Mouse (Mus musculus): ENCODE results near the gene Ly75.

Gene Ly75

DNA sequence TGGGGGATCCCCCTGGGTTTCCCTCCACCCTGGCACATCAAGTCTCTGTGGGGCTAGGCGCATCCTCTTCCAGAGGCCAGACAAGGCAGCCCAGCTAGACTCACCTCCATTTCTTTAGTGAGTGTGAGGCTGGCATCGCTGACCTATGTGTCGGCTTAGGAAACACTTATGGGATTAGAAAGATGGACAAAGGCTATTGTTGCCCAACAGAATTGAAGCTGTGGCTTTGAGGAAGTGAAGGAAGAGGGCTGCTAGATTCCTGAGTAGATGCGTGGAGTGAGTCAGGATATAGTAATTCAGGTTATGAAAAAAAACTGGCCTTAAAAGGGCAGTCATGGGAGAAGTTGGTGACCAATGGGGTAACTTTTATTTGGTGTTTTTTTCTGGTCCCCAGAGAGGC, 13.6 kb downstream of the Ly75 start:
- DNase-seq: no peak

DNA sequence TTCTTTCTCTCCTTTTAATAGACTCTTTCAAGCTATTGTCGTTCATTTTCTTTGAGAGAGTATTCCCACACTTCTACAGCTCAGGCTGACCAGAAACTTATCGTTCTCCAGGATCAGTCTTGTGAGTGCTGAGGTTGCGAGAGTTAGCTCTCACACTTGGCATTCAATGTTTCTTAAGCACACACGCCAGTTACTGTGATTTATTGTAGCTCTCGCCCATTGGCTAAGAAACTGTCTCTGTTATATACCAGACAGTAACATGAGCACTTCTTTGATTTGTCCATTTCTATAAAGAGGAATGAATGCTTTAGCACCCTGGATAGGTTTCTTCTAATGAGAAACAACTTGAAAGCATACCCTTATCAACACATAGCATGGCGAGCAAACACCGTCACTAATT, 15.2 kb downstream of the Ly75 start:
- no peak for DNase-seq

DNA sequence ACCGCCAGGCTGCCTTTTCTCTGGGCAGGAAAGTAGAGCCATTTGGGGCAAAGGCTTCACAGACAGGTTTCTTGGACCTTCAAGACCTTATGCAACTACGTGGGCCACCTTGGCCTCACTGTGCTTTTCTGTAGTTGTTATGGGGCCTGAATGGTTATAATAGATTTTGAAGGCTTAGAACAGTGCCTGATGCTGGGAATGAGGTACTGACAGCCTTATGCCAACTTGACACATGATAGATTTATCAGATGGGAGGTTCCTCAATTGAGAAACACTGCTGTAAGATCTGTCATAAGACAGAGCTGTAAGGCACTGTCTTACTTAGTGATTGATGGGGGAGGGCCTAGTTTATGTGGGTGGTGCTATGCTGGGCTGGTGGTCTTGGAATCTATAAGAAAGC, 15.9 kb downstream of the Ly75 start:
- no peak for DNase-seq

- DNase-seq: no peak
These were observed 17.1 kb downstream of the Ly75 start for GRCm38 (mm10) chr2:60365820-60366610.

DNA sequence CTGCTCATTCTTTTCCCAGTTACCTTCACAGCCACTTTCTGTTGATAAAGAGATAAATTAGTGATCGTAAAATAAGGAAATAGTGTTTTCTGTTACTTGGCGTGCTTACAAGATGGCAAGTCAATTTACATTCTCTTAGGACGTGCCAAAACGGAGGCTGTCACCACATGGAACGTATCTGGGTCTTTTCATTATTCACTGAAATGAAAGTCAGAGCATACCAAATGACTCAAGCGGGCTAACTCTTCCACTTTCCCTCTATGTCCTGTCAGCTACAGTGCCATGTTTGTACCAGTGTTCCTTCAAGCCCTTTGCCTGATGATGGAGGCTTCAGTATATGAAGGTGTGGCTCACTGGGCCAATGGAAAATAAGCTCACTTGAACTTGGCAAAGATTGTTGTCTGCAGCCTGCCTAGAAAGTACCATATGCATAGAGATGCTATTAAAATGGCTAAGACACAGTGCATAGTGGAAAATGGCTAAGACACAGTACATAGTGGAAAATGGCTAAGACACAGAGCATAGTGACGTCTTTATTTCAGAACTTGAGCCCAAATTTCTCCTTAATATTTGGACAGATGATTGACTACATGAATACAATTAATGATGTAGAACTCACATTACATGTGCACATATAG, 17.8 kb downstream of the Ly75 start:
- no peak for DNase-seq

DNA sequence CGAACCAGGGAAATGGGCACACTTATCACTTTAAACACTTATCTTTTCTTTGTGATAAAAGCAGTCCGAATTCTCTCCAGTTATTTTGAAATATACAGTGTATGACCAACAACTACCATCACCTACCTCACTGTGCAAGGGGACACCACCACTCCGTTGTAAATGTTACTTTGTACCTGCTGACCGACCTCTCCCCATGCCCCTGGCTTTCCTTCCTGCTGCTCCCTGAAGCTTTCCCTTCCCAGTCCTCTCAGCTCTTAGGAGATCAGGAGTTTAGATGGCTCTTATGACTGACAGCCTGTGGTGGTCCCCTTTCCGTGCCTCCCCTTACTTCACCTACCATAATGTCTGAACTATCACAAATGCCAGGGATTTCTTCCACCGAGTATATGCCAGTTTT, 21.0 kb downstream of the Ly75 start:
- DNase-seq: no peak

- no peak for DNase-seq
These were observed 23.3 kb downstream of the Ly75 start for GRCm38 (mm10) chr2:60359796-60360195.

DNA sequence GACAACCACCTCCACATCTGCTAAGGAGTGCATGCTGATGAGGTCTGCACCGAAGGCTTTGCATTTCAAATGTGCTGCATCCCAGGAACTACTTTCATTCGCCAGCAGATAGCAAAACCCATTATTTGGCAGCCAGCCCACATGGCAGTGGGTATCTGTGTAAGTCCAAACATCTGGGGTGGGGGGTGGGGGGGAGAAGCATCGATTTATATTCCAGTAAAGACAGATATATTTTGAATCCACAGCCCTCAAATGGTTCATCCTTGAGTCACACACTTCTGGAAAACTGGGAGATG, 27.8 kb downstream of the Ly75 start:
- DNase-seq: no peak

- DNase-seq: no peak
These were observed 28.3 kb downstream of the Ly75 start for GRCm38 (mm10) chr2:60354541-60355387.

DNA sequence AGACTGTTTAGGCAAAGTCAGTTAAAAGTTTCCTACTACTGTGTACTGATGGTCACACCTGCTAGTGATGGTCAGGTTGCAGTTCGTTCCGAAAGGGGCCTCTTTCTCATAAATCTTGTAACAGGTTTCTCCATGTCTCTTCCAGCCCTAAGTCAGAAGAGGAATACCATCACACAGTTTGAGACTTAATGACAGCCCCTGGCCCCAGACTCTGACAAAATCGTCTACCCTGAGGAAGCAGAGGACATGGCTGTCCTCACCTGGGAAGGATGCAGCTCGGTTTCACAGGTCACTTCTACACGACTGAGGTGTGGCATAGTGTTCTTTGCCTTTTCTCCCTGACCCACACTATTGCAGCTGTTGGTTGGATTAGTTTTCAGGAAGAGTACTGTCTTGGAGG, 30.8 kb downstream of the Ly75 start:
- DNase-seq: no peak

DNA sequence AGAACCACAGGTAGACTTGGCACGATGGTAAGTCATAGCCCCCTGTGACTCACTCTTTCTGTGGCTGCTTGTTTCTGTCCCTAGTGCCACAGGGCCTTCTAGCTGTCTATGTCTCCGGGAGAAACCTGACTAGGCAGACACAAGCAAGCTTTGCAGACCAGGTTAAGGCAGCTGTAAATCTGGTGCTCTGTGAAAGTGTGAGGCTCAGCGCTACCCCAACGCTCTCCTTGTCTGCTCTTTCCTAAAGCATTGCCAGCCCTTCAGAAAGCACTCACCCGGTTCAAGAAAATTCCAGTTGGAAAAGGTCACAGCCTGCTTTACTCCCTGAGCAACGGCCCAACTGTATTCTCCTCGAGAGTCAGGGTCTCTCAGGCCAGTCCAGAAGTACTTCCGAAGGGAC, 31.3 kb downstream of the Ly75 start:
- DNase-seq: no peak

- DNase-seq: no peak
These were observed 35.2 kb downstream of the Ly75 start for GRCm38 (mm10) chr2:60347875-60348274.

- DNase-seq: no peak
These were observed 36.6 kb downstream of the Ly75 start for GRCm38 (mm10) chr2:60346531-60346930.

DNA sequence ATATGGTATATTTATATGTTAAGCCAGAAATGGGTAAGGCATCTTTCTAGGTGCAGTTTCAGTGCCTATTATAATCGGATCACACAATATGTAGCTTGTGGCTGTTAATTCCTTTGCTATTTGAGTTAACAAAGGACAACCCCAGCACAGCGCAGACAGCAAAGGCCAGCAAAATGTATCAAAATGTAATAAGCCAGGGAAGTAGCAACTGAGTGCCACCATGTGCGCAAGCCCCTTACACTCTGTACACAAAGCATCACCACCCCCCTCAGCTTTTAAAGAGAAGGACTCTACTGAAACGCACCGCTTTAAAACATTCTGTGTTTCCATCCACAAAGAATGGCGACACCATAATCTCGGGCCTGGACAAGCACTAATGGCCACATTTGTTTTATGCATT, 37.4 kb downstream of the Ly75 start:
- DNase-seq: no peak

DNA sequence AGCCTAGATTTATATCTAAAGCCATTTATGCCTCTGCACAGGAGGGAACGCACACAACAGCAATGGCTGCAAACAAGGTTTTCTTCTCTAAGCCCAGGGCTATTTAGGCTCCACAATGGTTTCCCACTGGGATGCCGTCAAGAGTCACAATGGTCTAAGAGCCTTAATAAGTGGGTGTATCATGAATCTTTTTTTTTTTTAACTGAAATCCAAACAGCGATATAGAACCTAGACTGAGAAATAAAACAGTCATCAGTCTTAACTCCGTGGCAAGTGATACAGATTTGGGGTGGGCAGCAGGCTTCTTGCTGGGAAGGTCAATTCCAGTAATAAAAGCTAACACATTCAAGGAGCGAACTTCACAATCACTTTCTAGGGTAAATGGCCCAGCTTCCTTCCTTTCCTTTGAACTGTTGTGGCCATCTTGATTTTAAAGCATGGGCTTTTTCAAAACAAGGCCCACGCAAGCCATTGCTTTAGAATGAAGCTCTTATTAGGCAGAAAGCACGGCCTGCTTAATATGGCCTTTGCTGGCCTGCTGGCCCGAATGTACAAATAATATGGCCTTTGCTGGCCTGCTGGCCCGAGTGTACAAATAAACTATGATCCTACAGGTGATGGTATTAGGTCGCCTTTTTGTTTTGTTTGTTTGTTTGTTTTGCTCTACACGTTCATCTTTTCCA, 39.4 kb downstream of the Ly75 start:
- DNase-seq: no peak

- no peak for DNase-seq
These were observed 40.8 kb downstream of the Ly75 start for GRCm38 (mm10) chr2:60342107-60342880.

GRCm38 (mm10) chr2:60337937-60338336, 45.2 kb downstream of the Ly75 start:
- DNase-seq: peak; percentile 21

DNA sequence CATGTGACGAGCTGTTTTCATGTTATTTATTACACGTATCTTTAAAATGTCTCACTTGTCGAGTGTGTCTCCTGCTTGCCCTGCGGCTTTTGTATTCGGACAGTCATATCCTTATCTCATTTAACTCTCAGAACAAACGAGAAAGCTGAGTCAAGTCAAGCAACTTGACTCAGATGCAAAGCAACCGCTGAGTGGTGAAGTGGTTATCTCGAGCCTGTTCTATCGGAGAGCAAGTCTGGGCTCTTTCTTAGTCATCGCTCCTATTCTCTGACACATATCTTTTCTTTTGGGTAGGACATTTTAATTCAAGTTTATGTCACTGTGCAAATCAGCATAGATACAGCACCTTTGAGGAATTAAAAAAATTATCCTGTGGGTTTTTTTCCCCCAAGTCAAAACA, 54.5 kb downstream of the Ly75 start:
- DNase-seq: no peak

GRCm38 (mm10) chr2:60327581-60327980, 55.5 kb downstream of the Ly75 start:
- DNase-seq: no peak

DNA sequence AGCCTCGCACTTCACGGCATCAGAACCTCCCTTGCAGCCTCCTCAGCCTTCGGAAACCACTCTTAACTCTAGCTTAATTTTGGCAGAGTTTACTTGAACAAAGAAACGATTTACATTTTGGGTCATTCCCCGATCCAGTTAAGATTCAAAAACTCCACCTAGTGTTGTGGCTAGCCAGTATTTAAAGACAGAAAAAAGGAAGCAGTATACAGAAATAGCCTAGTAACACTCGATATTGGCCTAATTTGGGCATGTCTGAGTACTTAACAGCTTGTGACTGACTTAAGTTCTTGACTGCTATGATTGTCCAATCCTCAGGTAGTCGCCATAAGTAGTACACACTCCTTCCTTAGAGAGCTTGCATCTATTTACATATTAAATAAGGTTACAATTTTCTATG, 56.2 kb downstream of the Ly75 start:
- no peak for DNase-seq

DNA sequence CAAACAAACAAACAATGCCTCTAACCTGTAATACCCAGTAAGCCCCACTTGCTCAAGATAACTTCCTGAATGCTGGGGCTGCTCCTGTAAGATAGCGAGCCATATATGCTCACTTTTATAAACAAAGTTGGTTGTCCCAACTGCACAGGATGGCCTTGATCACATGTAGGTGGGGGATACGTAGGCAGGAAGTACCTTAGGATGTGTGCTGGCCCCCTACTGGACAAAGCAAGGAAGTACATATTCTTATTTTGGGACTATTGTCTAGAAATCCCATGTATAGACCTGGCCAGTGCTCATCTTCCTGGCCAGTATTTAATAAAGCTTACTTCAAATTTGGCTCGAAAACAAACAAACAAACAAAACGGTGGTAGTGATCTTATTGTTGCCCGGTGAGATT, 59.7 kb downstream of the Ly75 start:
- peak; percentile 7 for DNase-seq

DNA sequence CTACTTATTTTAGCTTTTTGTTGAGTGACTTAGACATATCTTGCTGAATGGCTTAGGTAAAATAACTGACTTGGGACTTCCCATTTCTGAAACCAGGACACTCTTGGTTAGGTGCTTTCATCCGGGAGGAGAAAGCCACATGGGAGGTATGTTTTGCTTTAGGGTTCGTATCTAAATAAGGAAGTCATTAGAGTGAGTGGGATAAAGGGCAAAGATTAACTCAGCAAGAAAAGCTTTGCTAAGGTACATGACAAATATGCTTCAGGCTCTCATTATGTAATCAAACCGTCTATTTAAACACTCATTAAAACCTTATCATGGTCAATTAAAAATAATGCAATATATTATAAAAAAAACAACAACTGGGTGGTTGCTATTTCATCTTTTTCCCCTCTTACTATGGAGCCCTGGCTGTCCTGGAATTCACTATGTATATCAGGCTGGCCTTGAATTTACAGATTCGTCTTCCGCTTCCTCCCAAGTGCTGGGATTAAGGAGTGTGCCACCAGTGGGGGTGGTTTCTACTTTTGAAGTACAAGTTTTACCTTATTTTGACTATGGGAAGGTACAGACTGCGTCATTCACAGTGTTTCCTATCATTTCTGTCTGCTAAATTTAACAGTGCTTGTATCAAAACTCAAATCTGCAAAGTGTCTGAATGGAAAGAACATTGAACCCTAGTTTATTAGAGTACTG, 60.9 kb downstream of the Ly75 start:
- no peak for DNase-seq
